Mouse (Mus musculus): ENCODE measurements at regions not wholly inside any gene's neighbourhood (a gene's known extent, or its start where the extent isn't known, plus 50 kb on each side); places are given as distances from the start of the nearest gene placed in this dataset.

DNA sequence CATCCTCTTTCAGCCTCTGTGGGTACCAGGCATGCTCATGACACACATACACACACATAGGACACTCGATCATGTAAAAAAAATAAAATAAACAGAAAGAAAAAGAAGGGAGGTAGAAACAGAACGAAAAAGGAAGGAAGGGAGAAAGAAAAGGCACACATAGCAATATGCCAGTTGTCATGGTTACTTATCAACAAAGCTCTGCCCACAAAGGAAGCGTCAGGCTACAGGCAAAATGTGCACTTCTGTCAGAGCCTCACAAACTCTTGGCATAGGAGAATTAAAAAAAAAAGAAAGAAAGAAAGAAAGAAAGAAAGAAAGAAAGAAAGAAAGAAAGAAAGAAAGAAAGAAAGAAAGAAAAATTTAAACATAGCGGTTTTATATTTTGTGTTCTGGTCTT is 56.9 kb upstream of the Sox2 start:
- DNase-seq (ENCODE audit: low read depth): no peak

DNA sequence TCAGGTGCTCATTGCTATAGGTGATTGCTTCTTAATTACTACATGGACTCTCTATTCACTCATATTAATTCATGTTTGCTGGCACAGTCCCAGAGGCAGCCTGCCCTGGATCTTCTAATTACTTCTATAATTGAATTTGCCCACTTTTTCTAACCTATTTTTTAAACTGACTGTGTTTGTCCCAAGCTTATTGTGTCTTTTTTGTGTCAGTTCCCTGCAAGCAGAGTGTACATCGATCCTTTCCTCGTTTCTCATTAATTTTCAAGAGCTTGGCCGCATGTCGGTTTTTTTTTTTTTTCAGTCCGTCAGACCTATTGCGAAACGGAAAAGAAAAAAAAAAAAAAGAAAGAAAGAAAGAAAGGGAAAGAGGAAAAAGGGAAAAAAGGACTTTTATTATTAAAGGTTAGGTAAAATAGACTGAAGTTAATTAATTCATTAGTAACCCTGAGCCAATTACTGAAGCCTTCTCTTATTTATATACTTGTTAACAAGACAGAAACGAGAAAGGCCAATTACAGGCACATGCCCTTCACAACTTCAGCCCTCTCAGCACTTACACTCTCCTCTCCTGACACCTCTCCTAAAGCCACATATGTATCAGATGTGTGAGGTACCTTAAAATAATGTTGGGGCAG is 72.2 kb upstream of the Sox2 start:
- no peak for DNase-seq (ENCODE audit: low read depth)

DNA sequence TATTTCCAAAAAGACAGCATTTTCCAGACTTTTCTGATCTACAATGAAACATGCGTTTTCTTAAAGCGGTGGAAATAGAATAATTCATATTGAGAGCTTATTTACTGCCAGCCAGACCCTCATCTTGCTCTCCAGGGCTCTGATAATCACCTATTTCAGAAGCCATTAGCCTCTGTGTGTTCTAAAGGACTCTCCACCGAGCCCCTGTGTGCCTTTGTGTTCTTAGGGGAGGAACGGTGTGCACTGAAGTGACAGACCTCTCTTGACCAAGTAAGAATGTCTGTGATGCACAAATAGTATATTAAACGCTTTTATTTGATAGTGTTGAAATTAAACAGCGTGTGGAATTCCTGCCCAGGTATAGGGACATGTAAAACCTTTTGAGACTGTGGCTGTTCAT is 73.1 kb upstream of the Sox2 start:
- DNase-seq (ENCODE audit: low read depth): no peak

DNA sequence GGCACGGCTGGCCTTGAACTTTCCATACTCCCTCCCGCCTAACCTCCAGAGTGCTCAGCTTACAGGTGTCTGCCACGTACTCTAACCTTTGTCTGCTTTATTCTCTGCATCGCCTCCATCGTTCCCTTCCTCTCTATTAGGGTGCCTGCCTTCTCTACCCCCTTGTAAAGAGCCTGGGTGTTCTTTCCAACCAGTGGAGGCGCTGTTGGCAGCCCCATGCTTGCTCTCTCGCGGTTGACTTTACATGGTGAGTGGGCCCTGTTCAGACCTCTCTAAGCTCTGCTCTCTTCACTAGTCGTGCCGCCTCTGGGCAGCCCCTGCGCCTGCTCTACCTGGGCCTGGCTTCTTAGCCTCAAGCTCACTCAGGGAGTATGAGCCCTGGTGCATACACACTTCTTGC is 74.0 kb upstream of the Sox2 start:
- no peak for DNase-seq (ENCODE audit: low read depth)

DNA sequence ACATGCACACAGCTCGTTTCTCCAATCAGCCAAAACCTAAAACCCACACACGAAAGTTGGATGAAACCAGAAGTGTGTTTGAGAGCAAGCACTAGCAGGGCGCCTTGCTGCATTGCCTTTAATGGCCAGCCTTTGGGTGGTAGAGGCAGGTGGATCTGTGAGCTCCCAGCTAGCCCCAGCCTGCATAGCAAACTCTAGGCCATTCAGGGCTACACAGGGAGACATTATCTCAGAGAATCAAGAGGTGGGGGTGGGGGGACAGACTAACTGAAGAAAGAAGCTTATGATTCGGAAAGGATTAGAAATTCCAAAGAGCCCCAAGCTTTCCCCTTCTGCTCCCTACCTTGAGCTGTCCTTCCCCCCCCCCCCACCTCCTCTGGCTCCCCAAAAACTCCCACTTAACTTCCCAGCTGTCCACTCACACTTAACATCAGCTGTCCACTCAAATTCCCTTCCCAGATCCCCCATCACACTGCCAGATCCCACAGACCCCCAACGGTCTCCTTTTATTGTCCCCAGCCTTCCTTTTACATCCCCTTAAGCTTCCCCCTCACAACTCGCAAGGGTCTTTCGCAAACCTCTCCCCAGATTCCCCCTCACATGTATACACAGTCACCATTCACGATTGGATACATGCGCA is 75.4 kb upstream of the Sox2 start:
- no peak for DNase-seq (ENCODE audit: low read depth)

DNA sequence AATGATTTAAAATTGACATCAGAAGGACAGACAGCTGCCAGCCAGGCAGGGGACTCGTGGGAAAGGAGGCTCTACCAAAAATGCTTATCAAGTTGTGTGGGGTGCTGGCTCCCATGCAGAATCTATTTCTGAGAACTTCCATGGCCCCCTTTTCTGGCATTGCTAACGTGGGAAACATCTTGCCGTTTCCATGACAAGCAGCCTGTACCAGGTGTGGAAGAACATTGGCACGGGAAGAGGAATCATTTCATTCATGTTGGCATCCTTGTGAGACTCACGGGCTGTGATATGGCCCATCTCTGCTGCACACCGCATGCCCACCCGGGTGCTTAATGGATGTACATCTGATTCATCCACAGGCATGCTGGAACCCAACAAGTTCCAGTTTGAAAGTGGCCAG is 76.9 kb upstream of the Sox2 start:
- DNase-seq (ENCODE audit: low read depth): no peak

DNA sequence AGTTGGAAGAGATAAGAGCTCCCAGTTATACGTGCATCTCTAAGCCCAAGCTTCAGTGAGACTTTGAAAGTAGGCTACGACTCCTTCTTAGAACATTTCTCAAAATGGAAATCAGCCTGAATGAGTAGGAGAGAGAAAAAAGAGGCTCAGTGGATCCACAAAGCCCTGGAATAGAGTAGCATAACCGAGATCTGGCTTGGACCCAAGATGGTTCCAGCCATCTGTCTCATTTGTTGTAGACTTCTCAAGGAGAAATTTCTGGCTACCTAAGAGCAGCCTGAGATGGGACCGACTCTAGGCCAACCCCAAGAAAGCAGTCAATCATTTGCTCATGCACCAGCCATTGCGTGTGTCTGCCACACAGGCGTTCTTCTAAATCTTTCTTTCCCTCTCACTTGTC is 78.1 kb upstream of the Sox2 start:
- no peak for DNase-seq (ENCODE audit: low read depth)

DNA sequence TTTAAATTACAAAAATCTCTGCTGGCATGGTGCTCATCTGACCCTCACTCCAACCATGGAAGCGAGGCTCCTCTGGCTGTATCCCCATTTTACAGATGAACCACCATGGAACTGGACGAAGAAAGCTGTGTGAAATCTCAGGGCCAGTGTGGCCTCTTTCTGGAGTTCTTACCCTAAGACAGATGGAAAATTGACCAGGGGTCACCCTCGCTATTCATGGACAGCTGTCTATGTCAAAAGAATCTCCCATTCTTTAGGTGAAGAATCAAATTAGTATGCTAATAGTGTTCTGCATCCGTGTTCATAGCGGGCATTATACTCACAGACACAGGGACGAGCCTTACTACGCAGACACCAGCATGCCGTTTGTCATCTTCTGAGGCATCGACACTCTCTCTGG is 78.6 kb upstream of the Sox2 start:
- no peak for DNase-seq (ENCODE audit: low read depth)

DNA sequence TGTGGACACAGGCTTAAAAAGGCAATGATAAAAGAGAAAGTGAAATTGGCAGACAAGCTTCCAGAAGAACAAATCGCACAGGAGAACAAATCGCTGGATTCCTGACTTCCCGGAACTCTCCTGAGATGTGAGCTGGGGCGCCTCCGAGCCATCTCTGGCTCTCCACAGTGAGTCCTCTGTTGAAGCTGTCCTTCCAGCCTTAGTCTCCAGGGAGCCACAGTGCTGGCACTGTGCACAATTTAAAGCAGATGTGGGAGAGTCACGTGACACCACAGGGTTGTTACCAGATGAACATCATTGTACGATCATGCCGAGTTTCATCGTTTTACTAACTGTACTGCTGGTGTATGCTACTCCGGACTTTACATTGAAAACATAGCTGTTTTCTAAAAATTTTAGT is 80.2 kb upstream of the Sox2 start:
- no peak for DNase-seq (ENCODE audit: low read depth)

DNA sequence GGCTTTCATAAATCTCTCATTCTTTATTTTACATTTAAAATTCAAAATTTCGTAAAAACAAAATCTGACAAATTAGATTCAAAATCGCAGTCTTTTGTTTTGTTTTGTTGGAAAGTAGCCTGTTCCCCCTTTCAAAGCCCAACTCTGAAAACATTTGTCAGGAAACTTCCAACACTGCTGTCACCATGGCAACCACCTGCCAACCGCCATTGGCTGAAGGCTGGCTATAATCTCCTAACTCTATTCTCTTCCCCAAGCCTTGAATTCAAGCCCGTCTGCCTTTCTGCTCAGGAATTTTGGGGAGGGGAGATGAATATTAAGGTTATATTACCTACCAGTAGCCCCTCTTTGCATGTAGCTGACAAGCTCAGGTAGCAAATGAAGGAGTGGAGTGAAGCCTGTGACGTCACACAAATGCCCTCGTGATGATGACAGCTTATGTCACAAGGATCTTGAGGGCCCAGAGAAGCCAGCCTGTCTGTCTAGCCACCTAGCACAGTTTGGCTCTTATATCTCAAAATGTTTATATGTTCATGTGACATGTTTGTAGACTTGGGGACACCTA is 82.0 kb upstream of the Sox2 start:
- no peak for DNase-seq (ENCODE audit: low read depth)

DNA sequence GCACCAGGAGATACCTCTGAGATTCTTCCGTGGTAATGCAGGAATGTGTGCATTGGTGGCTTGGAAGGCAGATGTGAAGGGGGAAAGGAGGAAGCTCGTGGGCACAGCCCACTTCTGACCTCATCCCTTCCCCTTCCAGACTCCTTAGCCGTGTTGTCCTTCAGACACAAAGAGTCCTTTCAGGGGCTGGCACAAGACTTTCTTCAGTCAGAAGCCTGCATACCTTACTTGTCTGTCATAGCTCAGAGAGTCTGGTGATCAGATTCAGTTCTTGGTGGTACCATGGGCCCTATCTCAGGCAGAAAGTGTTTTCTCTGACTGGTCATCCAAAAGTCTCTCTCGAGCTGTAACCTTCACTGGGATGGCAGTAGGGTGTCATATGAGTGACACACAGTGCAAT is 84.8 kb upstream of the Sox2 start:
- no peak for DNase-seq (ENCODE audit: low read depth)

DNA sequence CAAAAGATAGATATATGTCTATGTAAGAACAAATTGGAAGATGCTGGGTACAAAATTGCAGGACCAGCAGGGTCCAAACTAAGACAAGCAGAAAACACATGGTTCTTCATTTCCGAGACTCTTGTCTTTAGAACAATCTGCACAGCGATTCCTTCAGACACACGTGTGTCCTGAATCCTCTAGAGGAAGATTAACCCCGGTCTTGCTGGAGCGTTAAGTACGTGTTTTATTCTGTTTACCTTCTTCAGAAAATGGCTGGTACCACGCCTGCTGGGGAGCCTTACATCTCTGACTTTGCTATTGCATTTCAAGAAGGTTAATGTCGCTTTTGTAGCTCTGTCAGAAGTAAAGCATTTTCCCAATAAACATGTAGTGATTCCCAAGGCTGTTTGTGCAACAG is 87.3 kb upstream of the Sox2 start:
- no peak for DNase-seq (ENCODE audit: low read depth)

DNA sequence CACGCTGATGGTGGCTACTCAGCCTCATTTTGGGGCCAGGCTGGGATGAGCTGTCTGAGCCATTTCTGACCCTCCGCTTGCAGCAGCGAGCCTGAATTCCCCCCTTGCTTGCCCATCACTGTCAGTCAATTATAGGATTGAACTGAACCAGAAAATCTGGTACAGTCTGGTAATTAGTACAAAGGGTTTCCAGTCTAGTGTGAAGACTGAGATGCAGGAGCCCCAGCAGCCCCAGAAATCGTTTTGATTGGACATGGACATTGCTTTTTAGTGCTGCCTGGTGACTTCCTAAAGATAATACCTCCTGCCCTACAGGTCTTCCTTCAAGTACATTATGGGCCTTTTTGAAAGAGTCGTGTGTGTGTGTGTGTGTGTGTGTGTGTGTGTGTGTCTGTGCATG is 88.5 kb upstream of the Sox2 start:
- DNase-seq (ENCODE audit: low read depth): no peak

DNA sequence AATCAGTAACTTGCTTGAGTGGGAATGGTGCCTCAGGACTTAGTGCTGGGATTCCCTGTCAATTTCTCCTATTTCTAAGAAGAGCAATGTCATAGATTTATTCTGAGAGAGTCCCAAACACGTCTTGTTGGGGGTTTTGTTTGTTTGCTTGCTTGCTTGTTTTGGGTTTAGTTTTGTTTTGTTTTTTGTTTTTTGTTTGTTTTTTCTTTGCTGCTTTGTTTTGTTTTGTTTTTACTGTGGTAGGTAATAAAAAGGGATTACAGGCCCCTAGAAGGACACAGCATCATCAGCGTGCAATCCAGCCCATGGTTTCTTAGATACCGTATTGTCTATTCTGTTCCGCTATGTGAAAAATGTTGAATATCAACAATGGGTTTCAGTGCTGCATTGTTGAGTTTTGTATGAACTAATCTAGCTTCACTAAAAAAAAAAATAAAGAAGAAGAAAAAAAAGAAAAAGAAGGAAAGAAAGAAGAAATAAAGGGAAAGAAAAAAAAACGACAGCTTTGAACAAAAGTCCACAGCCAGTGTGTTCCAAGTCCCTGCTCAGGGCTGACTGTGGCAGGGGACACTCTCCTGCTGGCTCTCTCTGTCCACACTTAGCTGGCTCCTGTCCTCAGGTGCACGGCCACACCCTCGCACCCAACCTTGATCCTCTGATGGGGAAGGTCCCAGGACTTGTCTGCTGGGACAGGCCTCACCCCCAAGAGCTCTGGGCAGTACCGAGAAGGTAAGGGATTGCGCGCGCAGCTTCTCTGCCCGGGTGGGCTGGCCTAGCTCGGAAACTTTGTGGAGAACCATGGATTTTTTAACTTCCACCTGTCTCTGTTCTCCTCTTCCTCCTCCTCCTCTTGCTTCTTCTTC is 90.1 kb upstream of the Sox2 start:
- no peak for DNase-seq (ENCODE audit: low read depth)

DNA sequence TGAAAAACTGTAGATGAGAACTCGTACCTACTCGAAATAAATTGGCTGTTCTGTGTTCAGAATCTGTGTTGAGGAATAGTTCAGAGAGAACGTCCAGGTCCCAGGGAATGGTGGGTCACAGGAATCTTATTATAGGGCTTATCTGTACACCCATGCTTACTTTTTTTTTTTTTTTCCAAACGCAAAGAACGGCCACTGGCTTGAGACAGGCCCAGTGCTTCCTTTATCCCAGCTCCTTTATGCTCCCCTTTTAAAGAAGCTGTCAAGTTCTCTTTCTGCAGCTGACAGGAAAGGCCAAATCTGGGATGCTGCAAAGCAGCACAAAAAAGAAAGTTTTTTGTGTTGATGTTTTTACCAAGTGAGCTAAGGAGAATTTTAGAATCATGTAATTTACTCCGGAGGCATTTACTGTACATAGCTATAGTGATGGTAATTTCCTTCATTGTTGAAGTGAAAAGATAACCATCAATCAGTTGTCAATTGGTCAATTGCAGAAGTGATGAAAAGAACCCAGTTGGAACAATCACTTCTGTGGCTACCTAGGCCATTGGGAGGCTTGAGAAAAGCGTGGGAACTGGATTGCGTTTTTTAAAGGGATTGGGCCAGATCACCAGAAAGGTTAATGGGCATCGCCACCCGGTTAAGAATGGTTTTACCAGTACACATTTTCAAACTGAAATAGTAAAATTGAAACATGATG is 91.2 kb upstream of the Sox2 start:
- no peak for DNase-seq (ENCODE audit: low read depth)

DNA sequence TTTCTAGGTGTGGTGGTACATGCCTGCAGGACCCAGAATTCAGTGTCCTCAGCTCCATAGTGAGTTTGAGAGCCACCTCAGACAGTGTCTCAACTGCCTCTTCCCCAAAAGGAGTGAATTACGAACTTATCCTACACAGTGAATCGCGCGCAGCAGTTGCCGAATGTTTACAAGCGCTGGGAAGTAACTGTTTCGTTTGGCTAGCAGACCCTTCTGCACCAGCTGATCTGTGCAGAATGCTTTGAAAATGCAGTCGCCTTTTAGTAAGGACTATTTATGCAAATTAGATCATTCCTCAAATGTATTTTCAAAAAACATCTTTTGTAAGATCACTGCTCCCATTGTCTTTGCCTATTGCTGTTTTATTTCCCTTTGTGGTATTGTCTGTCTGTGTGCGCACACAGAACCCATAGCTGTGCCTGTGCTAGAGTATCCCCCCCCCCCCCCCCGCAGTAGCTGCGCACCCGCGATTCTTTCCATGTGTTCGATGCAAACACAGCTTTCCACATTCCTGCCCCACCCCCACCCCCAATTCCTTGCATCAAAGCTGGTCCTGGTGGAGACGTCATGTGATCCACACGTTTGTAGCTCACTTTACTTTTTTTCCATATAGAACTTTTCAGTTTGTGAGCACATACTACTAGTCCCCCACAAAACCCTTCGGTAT is 97.5 kb upstream of the Sox2 start:
- DNase-seq (ENCODE audit: low read depth): no peak

DNA sequence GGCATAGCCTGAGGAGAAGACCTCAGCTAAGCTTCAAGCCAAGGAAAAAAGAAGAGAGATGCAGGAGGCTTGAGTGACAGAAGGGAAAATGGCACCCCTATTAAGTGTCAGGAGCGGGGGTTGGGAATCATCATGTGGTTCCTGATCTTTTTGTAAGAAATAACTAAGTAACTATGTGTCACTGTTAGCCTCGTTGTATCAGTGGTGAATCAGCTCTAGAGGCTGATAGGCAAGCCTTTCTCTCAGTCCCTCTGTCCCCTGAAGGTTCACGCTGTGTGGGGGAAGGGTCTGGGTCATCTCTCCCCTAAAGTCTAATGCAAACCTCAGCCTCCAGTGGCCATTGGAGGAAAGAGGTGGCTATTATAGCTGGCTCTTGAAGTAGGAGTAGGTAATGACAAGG is 99.1 kb upstream of the Sox2 start:
- no peak for DNase-seq (ENCODE audit: low read depth)

DNA sequence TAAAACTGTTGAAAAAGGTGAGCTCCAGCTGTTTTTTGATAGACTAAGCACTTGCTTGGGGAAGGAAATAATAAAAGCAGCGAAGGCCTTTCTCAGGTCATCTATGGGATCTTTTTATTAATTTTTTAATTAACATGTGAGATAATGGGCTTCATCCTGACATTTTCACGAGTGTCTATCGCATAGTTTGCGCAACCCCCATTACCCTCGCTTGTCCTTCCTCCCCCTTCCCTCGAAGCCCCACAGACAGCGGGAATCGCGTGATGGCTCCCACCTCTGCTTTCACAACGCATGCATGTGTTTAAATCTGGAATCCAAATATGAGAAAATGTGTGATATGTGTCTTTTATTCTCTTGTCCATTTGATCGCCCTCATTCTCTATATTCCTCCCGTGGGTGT is 100.0 kb upstream of the Sox2 start:
- no peak for DNase-seq (ENCODE audit: low read depth)

DNA sequence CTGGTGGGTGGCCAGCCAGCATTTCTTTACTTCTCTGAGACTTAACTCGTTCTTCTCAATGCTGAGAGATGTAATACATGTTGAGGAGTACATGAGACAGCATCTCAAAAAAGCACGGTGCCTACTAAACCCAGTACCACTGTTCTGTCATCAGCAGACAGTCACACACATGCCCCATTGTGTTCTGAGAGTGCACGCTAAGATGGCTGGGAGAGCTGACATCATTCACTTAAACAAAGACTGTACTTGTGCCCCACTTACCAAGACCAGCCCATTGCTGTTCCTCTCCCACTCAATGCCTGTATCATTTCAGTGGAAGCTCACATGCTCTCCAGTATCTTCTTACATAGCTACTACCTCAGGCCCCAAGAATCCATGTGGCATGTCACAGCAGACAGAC is 117.8 kb upstream of the Sox2 start:
- DNase-seq (ENCODE audit: low read depth): no peak

DNA sequence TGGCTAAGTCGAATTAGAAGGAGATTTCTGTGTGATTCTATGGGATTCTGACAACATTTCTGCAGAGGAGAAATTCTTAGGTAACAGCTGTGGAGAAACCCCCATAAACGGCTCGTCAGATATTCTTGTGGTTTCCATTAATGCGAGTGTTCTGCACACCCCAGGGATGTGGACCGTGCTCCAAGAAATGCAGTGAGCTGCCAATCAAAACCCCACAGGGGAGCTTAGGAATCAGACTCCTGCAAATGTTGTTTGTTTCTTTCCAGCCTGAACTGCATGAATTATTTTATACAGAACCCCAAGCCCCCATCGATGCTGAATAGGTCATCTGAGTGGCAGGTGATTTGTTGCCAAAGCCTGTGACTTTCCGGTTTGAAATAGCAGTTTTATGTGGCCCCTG is 118.4 kb upstream of the Sox2 start:
- no peak for DNase-seq (ENCODE audit: low read depth)

DNA sequence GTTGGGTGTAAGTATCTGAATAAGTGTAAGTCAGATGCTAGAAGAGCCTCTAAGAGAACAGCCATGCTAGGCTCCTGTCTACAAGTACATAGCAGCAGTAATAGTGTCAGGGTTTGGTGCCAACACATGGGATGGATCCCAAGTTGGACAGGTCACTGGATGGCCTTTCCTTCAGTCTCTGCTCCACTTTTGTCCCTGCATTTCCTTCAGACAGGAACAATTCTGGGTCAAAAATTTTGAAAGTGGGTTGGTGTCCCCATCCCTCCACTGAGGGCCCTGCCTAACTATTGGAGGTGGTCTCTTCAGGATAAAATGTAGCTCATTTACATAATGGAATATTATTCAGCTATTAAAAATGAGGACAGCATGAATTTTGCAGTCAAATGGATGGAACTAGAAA is 122.7 kb upstream of the Sox2 start:
- DNase-seq (ENCODE audit: low read depth): no peak

DNA sequence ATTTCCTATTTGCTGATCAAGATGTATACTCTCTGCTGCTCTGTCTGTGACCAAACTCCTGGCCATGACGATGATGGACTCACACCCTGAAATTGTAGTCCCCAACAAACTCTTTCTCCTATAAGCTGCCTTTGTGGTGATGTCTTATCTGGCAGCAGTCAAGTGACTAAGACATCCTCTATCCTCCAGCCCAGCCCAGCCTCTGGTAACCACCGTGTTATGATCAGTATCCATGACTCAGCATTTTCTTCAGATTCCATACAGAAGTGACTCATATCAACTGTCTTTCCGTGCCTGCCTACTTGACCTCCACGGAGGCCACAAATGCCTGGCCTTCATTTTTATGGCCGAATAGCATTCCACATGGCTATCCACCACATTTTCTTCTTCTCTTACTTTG is 124.5 kb upstream of the Sox2 start:
- DNase-seq (ENCODE audit: low read depth): no peak
